Mouse (Mus musculus) small intestine, adult 2 months (tissue): Measurements from ENCODE around the gene Thada.

Source experiments
- CTCF ChIP-seq: fragments of 200-500 bp; IDR thresholded peaks from 2 replicates; pipeline ENCODE4 v1.5.1; 2012; ENCODE audit warnings: low read depth, mild to moderate bottlenecking, control low read depth, inconsistent platforms, low read length, moderate library complexity, mixed read lengths; ENCODE audit not compliant: insufficient replicate concordance, insufficient read length; ENCODE audit errors: extremely low read depth
- POLR2A ChIP-seq: fragments of 200-500 bp; IDR thresholded peaks from 2 replicates; pipeline ENCODE4 v1.6.1; 2012; ENCODE audit warnings: low read depth, mild to moderate bottlenecking, control low read depth, inconsistent platforms, low read length, moderate library complexity

DNA sequence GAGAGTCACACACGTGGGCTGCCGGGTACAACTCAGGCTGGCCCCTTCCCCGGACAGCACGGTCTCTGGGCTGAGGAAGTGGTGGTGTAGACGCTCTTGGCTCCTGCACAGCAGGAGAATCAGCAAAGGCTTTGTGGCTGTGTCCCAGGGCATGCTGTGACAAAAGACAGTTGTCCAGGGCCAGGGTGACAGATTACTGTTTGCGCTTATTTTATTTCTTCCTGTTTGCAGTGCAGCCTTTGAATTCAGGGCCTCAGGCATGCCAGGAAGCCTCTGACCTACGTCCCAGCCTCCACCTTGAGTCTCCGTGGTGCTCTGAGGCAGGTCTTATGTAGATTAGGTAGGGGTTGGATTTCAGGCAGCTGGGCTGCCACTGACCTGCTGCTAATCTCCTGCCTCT lies 288.5 kb downstream of the Thada start:
- no peak for TF ChIP-seq CTCF
- no peak for TF ChIP-seq POLR2A
